In genomic region chr13:97435865-97436718, GRCm38 (mm10) we compare ENCODE assay signal across 9 mouse cellular contexts.
DNase-seq lines count a peak whose midpoint lies in the region; ATAC-seq and TF ChIP-seq lines count a peak whose summit lies in the region.
"Had no signal": no experiment of that assay in that cellular context is flagged by ENCODE, and none has a peak within 500 bp of the region (broad histone marks: within the 10 kb centered on the region; RNA-seq: fewer than 3 reads in every experiment).

No protein-coding gene starts in this region.

- H3K4me3 ChIP-seq in erythroblast, embryonic 14.5 days (replicated peaks), result peak overlapping the region; percentile 14
- peak overlapping the region; percentile 29 for H3K4me3 ChIP-seq in bone marrow macrophage, adult 2 months (ENCODE audit: insufficient read depth, low read length)
- peak overlapping the region; percentile 23 for H3K4me3 ChIP-seq in hindbrain, embryonic 14.5 days (replicated peaks; ENCODE audit: low read length)
- peak overlapping the region; percentile 38 for H3K4me3 ChIP-seq in limb, embryonic 12.5 days (replicated peaks)
- H3K4me3 ChIP-seq in midbrain, embryonic 10.5 days, result peak overlapping the region; percentile 46
- H3K4me3 ChIP-seq in stomach, embryonic 14.5 days (ENCODE audit: low read depth, low read length), result peak overlapping the region; percentile 27

- no peak overlapping the region for H3K27ac ChIP-seq in bone marrow macrophage, adult 2 months (ENCODE audit: insufficient read depth, low read depth, low read length)
- H3K27ac ChIP-seq in hindbrain, embryonic 14.5 days, result peak overlapping the region; percentile 74
- peak overlapping the region; percentile 60; the same call in 1 of the 2 replicates for H3K27ac ChIP-seq in limb, embryonic 12.5 days
- H3K27ac ChIP-seq in midbrain, embryonic 10.5 days (replicated peaks), result peak overlapping the region; percentile 85
- peak overlapping the region; percentile 80 for H3K27ac ChIP-seq in stomach, embryonic 14.5 days (ENCODE audit: low read length)

- peak; percentile 24 to 46 for DNase-seq in gastrocnemius, adult 8-10 months (ENCODE audit: low spot score in 2 of 2)
- peak; percentile 74 for DNase-seq in hindbrain, embryonic 14.5 days (ENCODE audit: low spot score)
- DNase-seq in midbrain, embryonic 10.5 days (ENCODE audit: low spot score), result peak; percentile 83

- H3K9me3 ChIP-seq in erythroblast, embryonic 14.5 days (ENCODE audit: control insufficient read depth, low read length), result no peaks in the 10 kb centered on the region
- H3K9me3 ChIP-seq in hindbrain, embryonic 14.5 days (ENCODE audit: control insufficient read depth, low read length), result no peaks in the 10 kb centered on the region
- no peaks in the 10 kb centered on the region for H3K9me3 ChIP-seq in limb, embryonic 12.5 days
- H3K9me3 ChIP-seq in midbrain, embryonic 10.5 days (replicated peaks), result no peaks in the 10 kb centered on the region
- no peaks in the 10 kb centered on the region for H3K9me3 ChIP-seq in stomach, embryonic 14.5 days (ENCODE audit: control insufficient read depth, low read depth, low read length)
- H3K9me3 ChIP-seq: G1E had no signal

- TF ChIP-seq POLR2A in bone marrow macrophage, adult 2 months (IDR thresholded peaks at IDR 0.05; ENCODE audit: borderline replicate concordance, low read depth, low read length), result no peak

- peaks cover 7% of the 10 kb centered on the region for H3K4me1 ChIP-seq in erythroblast, embryonic 14.5 days (ENCODE audit: control insufficient read depth)
- peaks cover 6% of the 10 kb centered on the region for H3K4me1 ChIP-seq in bone marrow macrophage, adult 2 months (ENCODE audit: control insufficient read depth, insufficient read depth, low read length)
- peaks cover 56% of the 10 kb centered on the region for H3K4me1 ChIP-seq in hindbrain, embryonic 14.5 days (replicated peaks; ENCODE audit: control insufficient read depth, insufficient read depth, low read length)
- peaks cover 49% of the 10 kb centered on the region for H3K4me1 ChIP-seq in limb, embryonic 12.5 days (replicated peaks)
- H3K4me1 ChIP-seq in midbrain, embryonic 10.5 days, result peaks cover 83% of the 10 kb centered on the region
- peaks cover 32% of the 10 kb centered on the region for H3K4me1 ChIP-seq in stomach, embryonic 14.5 days (ENCODE audit: control insufficient read depth, insufficient read depth, low read length)

- peak overlapping the region; percentile 55 for H3K9ac ChIP-seq in hindbrain, embryonic 14.5 days
- peak overlapping the region; percentile 57 for H3K9ac ChIP-seq in limb, embryonic 12.5 days (replicated peaks)
- H3K9ac ChIP-seq in stomach, embryonic 14.5 days (replicated peaks; ENCODE audit: low read depth, low read length), result peak overlapping the region; percentile 33; the same call in 1 of the 2 replicates

- no peak for TF ChIP-seq CTCF in bone marrow macrophage, adult 2 months (IDR thresholded peaks at IDR 0.05; ENCODE audit: low read depth, low read length)

- H3K36me3 ChIP-seq in erythroblast, embryonic 14.5 days (ENCODE audit: control insufficient read depth), result no peaks in the 10 kb centered on the region
- no peaks in the 10 kb centered on the region for H3K36me3 ChIP-seq in hindbrain, embryonic 14.5 days (replicated peaks; ENCODE audit: control insufficient read depth, insufficient read depth)
- no peaks in the 10 kb centered on the region for H3K36me3 ChIP-seq in limb, embryonic 12.5 days
- no peaks in the 10 kb centered on the region for H3K36me3 ChIP-seq in midbrain, embryonic 10.5 days
- no peaks in the 10 kb centered on the region for H3K36me3 ChIP-seq in stomach, embryonic 14.5 days (ENCODE audit: control insufficient read depth, insufficient read depth, low read length)
- H3K36me3 ChIP-seq: G1E had no signal

- H3K27me3 ChIP-seq in erythroblast, embryonic 14.5 days (ENCODE audit: control insufficient read depth), result peaks cover 86% of the 10 kb centered on the region
- no peaks in the 10 kb centered on the region for H3K27me3 ChIP-seq in hindbrain, embryonic 14.5 days (ENCODE audit: control insufficient read depth, insufficient read depth, low read length)
- peaks cover 25% of the 10 kb centered on the region for H3K27me3 ChIP-seq in limb, embryonic 12.5 days
- peaks cover 13% of the 10 kb centered on the region; the same call in 1 of the 2 replicates for H3K27me3 ChIP-seq in midbrain, embryonic 10.5 days (ENCODE audit: low read depth, poor library complexity, severe bottlenecking)
- no peaks in the 10 kb centered on the region for H3K27me3 ChIP-seq in stomach, embryonic 14.5 days (ENCODE audit: control insufficient read depth, insufficient read depth, low read length)

- WGBS in hindbrain, embryonic 14.5 days, result 2% methylated on average over 24 of the region's 24 CpGs
- 6% methylated on average over 24 of the region's 24 CpGs for WGBS in limb, embryonic 12.5 days
- WGBS in midbrain, embryonic 10.5 days, result 4% methylated on average over 24 of the region's 24 CpGs
- WGBS in stomach, embryonic 14.5 days, result 5% methylated on average over 24 of the region's 24 CpGs

- ATAC-seq in erythroblast, adult 5-6 weeks (replicated peaks; ENCODE audit: low FRiP score, poor library complexity, severe bottlenecking), result no peak
- peak; percentile 59 for ATAC-seq in hindbrain, embryonic 14.5 days (ENCODE audit: low FRiP score)
- no peak for ATAC-seq in limb, embryonic 12.5 days (ENCODE audit: insufficient number of reproducible peaks, insufficient read depth, low FRiP score, low TSS enrichment, low read depth)
- peak; percentile 54; the same call in 1 of the 2 replicates for ATAC-seq in stomach, embryonic 14.5 days (ENCODE audit: insufficient number of reproducible peaks, insufficient read depth, low FRiP score, low read depth)

- H3K4me2 ChIP-seq in hindbrain, embryonic 14.5 days (replicated peaks), result peak overlapping the region; percentile 51
- peak overlapping the region; percentile 77 for H3K4me2 ChIP-seq in limb, embryonic 12.5 days
- peak overlapping the region; percentile 60 for H3K4me2 ChIP-seq in stomach, embryonic 14.5 days (replicated peaks; ENCODE audit: low read depth, low read length)

Comparison
In these comparisons a context has a peak if more than half of its experiments do, and no peak if none do; other contexts are left out.
1. ATAC-seq: peak in hindbrain, embryonic 14.5 days (single experiment) and stomach, embryonic 14.5 days (single experiment); none in erythroblast, adult 5-6 weeks (single experiment) and limb, embryonic 12.5 days (single experiment).
2. Peak in every context shown above with its lines, with median percentiles within 50 percentile points of each other: H3K4me3 ChIP-seq, DNase-seq, H3K4me2 ChIP-seq and H3K9ac ChIP-seq.